Mouse (Mus musculus): Measurements from ENCODE around the gene Gtpbp6. TPM values are rescaled to one million over a fixed set of nuclear protein-coding genes. Genes with fewer than 3 reads are reported as not detected.
"Not testable (repeated sequence)": the region's sequence is repeated elsewhere in the genome, so short reads cannot be mapped to it uniquely, and the experiment has no call there.

The Gtpbp6 gene
- polyA plus RNA-seq, 1 experiment = 183 TPM

- DNase-seq (ENCODE audit: low read depth) = peak; percentile 42
- TF ChIP-seq CTCF (IDR thresholded peaks at IDR 0.05; ENCODE audit: borderline replicate concordance, extremely low read depth, insufficient read depth, insufficient read length) (no peak), POLR2A (IDR thresholded peaks at IDR 0.05; ENCODE audit: borderline replicate concordance, extremely low read depth, insufficient read depth, insufficient read length, poor library complexity, severe bottlenecking) (no peak)
Observed at GRCm38 (mm10) chr5:110098991-110099477, 9.0 kb downstream of the Gtpbp6 start.

DNA sequence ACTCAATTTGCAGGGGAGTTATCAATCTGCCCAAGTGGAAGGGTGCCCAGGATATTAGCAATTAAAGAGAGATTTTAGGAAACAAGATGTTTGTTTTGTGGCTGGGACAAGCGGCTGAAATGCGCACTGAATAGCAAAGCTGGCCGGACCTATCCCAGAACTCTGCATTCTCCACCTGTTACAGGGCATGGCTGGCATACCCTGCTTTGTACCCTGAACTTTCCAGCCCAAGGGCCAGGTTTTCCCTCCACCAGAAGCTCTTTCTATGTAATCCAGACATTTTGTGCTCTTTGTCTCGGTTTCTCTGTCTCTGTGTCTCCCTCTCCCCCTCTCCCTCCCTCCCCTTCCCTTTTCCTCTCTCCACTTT, 13.2 kb downstream of the Gtpbp6 start:
- TF ChIP-seq POLR2A (IDR thresholded peaks at IDR 0.05; ENCODE audit: borderline replicate concordance, extremely low read depth, insufficient read depth, insufficient read length, poor library complexity, severe bottlenecking) = no peak
- no peak for TF ChIP-seq CTCF (IDR thresholded peaks at IDR 0.05; ENCODE audit: borderline replicate concordance, extremely low read depth, insufficient read depth, insufficient read length)
- no peak for DNase-seq (ENCODE audit: low read depth)

DNA sequence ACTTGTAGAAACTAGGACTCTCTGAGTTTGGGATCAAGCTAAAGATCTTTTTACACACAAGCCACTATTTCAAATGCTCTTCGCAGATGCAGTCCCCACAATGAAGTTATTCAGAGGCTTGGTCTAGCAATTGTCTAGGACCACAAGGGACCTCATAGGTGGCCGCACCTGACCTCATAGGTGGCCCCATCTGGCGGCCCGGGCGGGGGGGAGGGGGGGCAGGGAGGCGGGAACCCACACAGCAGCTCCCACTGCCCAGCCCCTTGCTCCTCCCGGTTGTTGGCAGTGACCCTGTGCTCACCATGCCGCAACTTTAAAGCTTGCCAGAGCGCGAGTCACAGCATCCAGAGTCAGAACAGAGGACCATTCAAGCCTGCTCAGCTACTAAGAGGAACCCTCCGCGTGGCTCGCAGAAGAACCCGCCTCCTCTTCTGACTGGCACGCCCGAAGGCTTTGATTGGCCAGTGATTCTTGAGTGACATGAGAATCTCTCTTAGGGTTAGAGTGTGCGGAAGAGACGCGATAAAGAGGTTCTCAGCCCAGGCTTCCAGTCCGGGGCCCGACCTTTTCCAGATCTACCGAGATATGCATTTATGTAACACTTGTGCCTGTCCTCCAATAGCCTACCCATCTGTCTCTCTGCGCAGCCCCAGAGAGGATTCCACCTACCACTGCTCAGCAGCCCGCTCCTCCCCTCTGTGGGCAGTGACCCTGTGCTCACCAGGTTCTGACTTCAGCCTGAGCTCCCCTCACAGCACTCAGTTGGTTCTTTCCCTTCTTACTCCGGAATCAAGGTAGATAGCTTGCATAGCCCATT, 13.8 kb downstream of the Gtpbp6 start, which contains the start of gene Gm35315:
TSS of gene Gm35315 (minus strand) at position 391 of the 817 bp plus-strand sequence.
- TF ChIP-seq POLR2A (IDR thresholded peaks at IDR 0.05; ENCODE audit: borderline replicate concordance, extremely low read depth, insufficient read depth, insufficient read length, poor library complexity, severe bottlenecking) (peak; percentile 21; the same call in 1 of the 2 replicates), CTCF (IDR thresholded peaks at IDR 0.05; ENCODE audit: borderline replicate concordance, extremely low read depth, insufficient read depth, insufficient read length) (no peak)
- DNase-seq (ENCODE audit: low read depth) = peak; percentile 96

- no peak for DNase-seq (ENCODE audit: low read depth)
- TF ChIP-seq POLR2A (IDR thresholded peaks at IDR 0.05; ENCODE audit: borderline replicate concordance, extremely low read depth, insufficient read depth, insufficient read length, poor library complexity, severe bottlenecking) (no peak), CTCF (IDR thresholded peaks at IDR 0.05; ENCODE audit: borderline replicate concordance, extremely low read depth, insufficient read depth, insufficient read length) (no peak)
Observed at GRCm38 (mm10) chr5:110091546-110091945, 16.5 kb downstream of the Gtpbp6 start.

- DNase-seq (ENCODE audit: low read depth) = no peak
- TF ChIP-seq POLR2A (IDR thresholded peaks at IDR 0.05; ENCODE audit: borderline replicate concordance, extremely low read depth, insufficient read depth, insufficient read length, poor library complexity, severe bottlenecking) (no peak), CTCF (IDR thresholded peaks at IDR 0.05; ENCODE audit: borderline replicate concordance, extremely low read depth, insufficient read depth, insufficient read length) (no peak)
Observed at GRCm38 (mm10) chr5:110086161-110086866, 21.7 kb downstream of the Gtpbp6 start.

GRCm38 (mm10) chr5:110082961-110083360, 25.0 kb downstream of the Gtpbp6 start:
- no peak for DNase-seq (ENCODE audit: low read depth)
- no peak for TF ChIP-seq POLR2A (IDR thresholded peaks at IDR 0.05; ENCODE audit: borderline replicate concordance, extremely low read depth, insufficient read depth, insufficient read length, poor library complexity, severe bottlenecking)
- no peak for TF ChIP-seq CTCF (IDR thresholded peaks at IDR 0.05; ENCODE audit: borderline replicate concordance, extremely low read depth, insufficient read depth, insufficient read length)

GRCm38 (mm10) chr5:110072413-110072812, 35.6 kb downstream of the Gtpbp6 start, which contains the start of gene Gm17655:
Gene Gm17655, minus strand, starts transcription at chr5:110072513.
- DNase-seq (ENCODE audit: low read depth) = not testable (repeated sequence)

GRCm38 (mm10) chr5:110057637-110058408, 50.2 kb downstream of the Gtpbp6 start:
- DNase-seq (ENCODE audit: low read depth) = peak; percentile 91
- TF ChIP-seq CTCF (IDR thresholded peaks at IDR 0.05; ENCODE audit: borderline replicate concordance, extremely low read depth, insufficient read depth, insufficient read length) (no peak), POLR2A (IDR thresholded peaks at IDR 0.05; ENCODE audit: borderline replicate concordance, extremely low read depth, insufficient read depth, insufficient read length, poor library complexity, severe bottlenecking) (no peak)

Other genes with a start within 250 kb of the Gtpbp6 start
- 0.05 and 0.09 TPM in 2 replicates for gene Gm15446, start 184.8 kb downstream of the Gtpbp6 start, polyA plus RNA-seq (2012; rRNA removed)
- gene Zfp932, start 111.7 kb downstream of the Gtpbp6 start, polyA plus RNA-seq (2012; rRNA removed) = 24.2 and 27.1 TPM in 2 replicates
- gene Gm17655, start 35.7 kb downstream of the Gtpbp6 start, polyA plus RNA-seq (2012; rRNA removed) = 0.66 and 2.1 TPM in 2 replicates
- gene Gm35315, start 13.8 kb downstream of the Gtpbp6 start, polyA plus RNA-seq (2012; rRNA removed) = 0.42 and 0.63 TPM in 2 replicates
- gene Plcxd1, start 8.2 kb downstream of the Gtpbp6 start, polyA plus RNA-seq (2012; rRNA removed) = 2.6 and 3.2 TPM in 2 replicates
- 5.8 and 9.7 TPM in 2 replicates for gene Zfp605, start 1.9 kb upstream of the Gtpbp6 start, polyA plus RNA-seq (2012; rRNA removed)
- 119 and 128 TPM in 2 replicates for gene Chfr, start 27.6 kb upstream of the Gtpbp6 start, polyA plus RNA-seq (2012; rRNA removed)
- gene Golga3, start 68.5 kb upstream of the Gtpbp6 start, polyA plus RNA-seq (2012; rRNA removed) = 13.8 and 21.7 TPM in 2 replicates
- gene Ankle2, start 122.8 kb upstream of the Gtpbp6 start, polyA plus RNA-seq (2012; rRNA removed) = 18.7 and 19.8 TPM in 2 replicates
- 55.4 and 55.9 TPM in 2 replicates for gene Pgam5, start 161.7 kb upstream of the Gtpbp6 start, polyA plus RNA-seq (2012; rRNA removed)
- gene Pxmp2, start 178.0 kb upstream of the Gtpbp6 start, polyA plus RNA-seq (2012; rRNA removed) = 4.3 and 4.5 TPM in 2 replicates
- 15.8 and 20.2 TPM in 2 replicates for gene Pole, start 178.1 kb upstream of the Gtpbp6 start, polyA plus RNA-seq (2012; rRNA removed)
- 8.3 and 10.8 TPM in 2 replicates for gene P2rx2, start 235.0 kb upstream of the Gtpbp6 start, polyA plus RNA-seq (2012; rRNA removed)
- gene Lrcol1, start 236.5 kb upstream of the Gtpbp6 start, polyA plus RNA-seq (2012; rRNA removed) = not detected in 2 replicates